ENCODE assay signal across 8 mouse cellular contexts in the genomic region with DNA sequence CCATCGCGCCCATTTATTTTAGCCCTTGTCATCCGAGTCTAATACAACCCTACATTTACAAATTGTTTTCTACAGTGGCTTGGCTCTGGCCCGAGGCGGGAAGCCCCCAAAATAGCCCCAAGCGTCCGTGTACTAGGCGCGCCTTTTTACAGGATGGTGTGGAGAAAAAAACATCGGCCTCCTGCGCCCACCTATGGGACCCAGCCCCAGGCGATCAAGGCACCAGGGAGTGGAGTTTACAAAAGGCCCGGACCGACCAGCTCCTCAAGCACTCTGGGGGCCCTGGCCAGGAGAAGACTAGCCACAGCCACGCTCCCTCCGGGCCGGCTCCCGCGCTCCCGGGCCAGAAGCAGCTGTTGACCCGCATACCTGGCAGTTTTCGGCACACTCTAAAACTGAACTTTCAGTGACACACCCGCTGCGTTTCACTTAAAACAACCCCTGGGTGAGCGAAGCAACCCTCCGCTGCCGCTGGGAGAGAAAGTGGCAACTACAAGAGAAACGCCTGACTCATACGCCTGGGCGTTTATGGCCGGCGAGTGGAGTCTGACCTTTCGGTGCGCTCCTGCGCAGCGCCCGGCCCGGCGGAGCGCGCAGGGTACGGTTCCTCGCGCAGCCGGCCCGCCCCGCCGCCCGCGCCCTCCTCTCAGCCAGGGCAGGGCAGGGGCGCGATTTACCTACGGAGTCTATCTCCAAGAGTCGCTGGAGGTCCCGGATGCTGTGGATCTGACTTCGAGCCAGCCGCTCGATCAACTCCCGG. TPM values are rescaled to one million over a fixed set of nuclear protein-coding genes. Genes with fewer than 3 reads are reported as not detected.
DNase-seq lines count a peak whose midpoint lies in the region; ATAC-seq and TF ChIP-seq lines count a peak whose summit lies in the region.

No protein-coding gene starts in this region.

- H3K27ac ChIP-seq in embryonic facial prominence, embryonic 15.5 days (replicated peaks), result peak overlapping the region; percentile 13; the same call in 1 of the 2 replicates
- no peak overlapping the region for H3K27ac ChIP-seq in hindbrain, embryonic 15.5 days (replicated peaks)
- no peak overlapping the region for H3K27ac ChIP-seq in liver, embryonic 14.5 days

- H3K4me2 ChIP-seq in embryonic facial prominence, embryonic 15.5 days (replicated peaks), result peak overlapping the region; percentile 93
- peak overlapping the region; percentile 95 for H3K4me2 ChIP-seq in hindbrain, embryonic 15.5 days
- peak overlapping the region; percentile 54 for H3K4me2 ChIP-seq in liver, embryonic 14.5 days (ENCODE audit: low read depth)

- no peaks in the 10 kb centered on the region for H3K9me3 ChIP-seq in embryonic facial prominence, embryonic 15.5 days (replicated peaks)
- no peaks in the 10 kb centered on the region for H3K9me3 ChIP-seq in hindbrain, embryonic 15.5 days
- H3K9me3 ChIP-seq in liver, embryonic 14.5 days (ENCODE audit: control insufficient read depth, low read length), result no peaks in the 10 kb centered on the region

- peaks cover 44% of the 10 kb centered on the region for H3K27me3 ChIP-seq in embryonic facial prominence, embryonic 15.5 days
- peaks cover 32% of the 10 kb centered on the region for H3K27me3 ChIP-seq in hindbrain, embryonic 15.5 days
- H3K27me3 ChIP-seq in liver, embryonic 14.5 days (ENCODE audit: control insufficient read depth, insufficient read depth, low read length), result peaks cover 67% of the 10 kb centered on the region

- no peak for TF ChIP-seq CTCF in liver, embryonic 14.5 days (IDR thresholded peaks at IDR 0.05; ENCODE audit: low read depth)

- peak overlapping the region; percentile 85 for H3K4me3 ChIP-seq in embryonic facial prominence, embryonic 15.5 days (replicated peaks)
- H3K4me3 ChIP-seq in hindbrain, embryonic 15.5 days, result peak overlapping the region; percentile 75
- peak overlapping the region in 1 of 2 experiments; percentile 26; a peak in 3 of 4 replicates for H3K4me3 ChIP-seq in liver, embryonic 14.5 days (ENCODE audit: insufficient read depth in 1 of 2, low read depth in 2 of 2, low read length in 2 of 2)

- peak; percentile 13 for DNase-seq in thymus, postnatal 4 days
- no peak for DNase-seq in thymus, postnatal 14 days
- DNase-seq in liver, embryonic 14.5 days (ENCODE audit: low read depth in 3 of 3, low spot score in 3 of 3), result no peak
- peak; percentile 57 for DNase-seq in skeletal muscle tissue, adult 2 months (ENCODE audit: low read depth, low spot score)
- DNase-seq in frontal cortex, postnatal 25 days (ENCODE audit: low spot score in 2 of 2), result no peak
- no peak for DNase-seq in ovary, adult 18-20 months (ENCODE audit: low spot score)

- TF ChIP-seq EP300 in liver, embryonic 14.5 days (IDR thresholded peaks at IDR 0.05; ENCODE audit: low read depth), result no peak

- 3% methylated on average over 59 of the region's 59 CpGs for WGBS in embryonic facial prominence, embryonic 15.5 days
- WGBS in hindbrain, embryonic 15.5 days, result 2% methylated on average over 59 of the region's 59 CpGs
- 3% methylated on average over 59 of the region's 59 CpGs for WGBS in liver, embryonic 14.5 days (ENCODE audit: insufficient replicate concordance)

- no peaks in the 10 kb centered on the region for H3K36me3 ChIP-seq in embryonic facial prominence, embryonic 15.5 days
- no peaks in the 10 kb centered on the region for H3K36me3 ChIP-seq in hindbrain, embryonic 15.5 days
- no peaks in the 10 kb centered on the region for H3K36me3 ChIP-seq in liver, embryonic 14.5 days (replicated peaks; ENCODE audit: control insufficient read depth, insufficient read depth, low read depth)

- no peak for ATAC-seq in embryonic facial prominence, embryonic 15.5 days (ENCODE audit: insufficient number of reproducible peaks, low FRiP score, low TSS enrichment, low read depth)
- ATAC-seq in hindbrain, embryonic 15.5 days (ENCODE audit: low FRiP score, low read depth), result no peak
- no peak for ATAC-seq in liver, embryonic 14.5 days (ENCODE audit: insufficient read depth)

- H3K4me1 ChIP-seq in embryonic facial prominence, embryonic 15.5 days, result peaks cover 77% of the 10 kb centered on the region
- H3K4me1 ChIP-seq in hindbrain, embryonic 15.5 days (replicated peaks), result peaks cover 63% of the 10 kb centered on the region
- H3K4me1 ChIP-seq in liver, embryonic 14.5 days (replicated peaks; ENCODE audit: control insufficient read depth in 2 of 2, insufficient read depth in 2 of 2, low read length in 1 of 2), result no peaks in the 10 kb centered on the region

- peak overlapping the region; percentile 72 for H3K9ac ChIP-seq in embryonic facial prominence, embryonic 15.5 days
- H3K9ac ChIP-seq in hindbrain, embryonic 15.5 days, result peak overlapping the region; percentile 87
- no peak overlapping the region for H3K9ac ChIP-seq in liver, embryonic 14.5 days (replicated peaks)

RNA-seq across cellular contexts. Expression of a gene that starts 4.4 kb away (rescaled TPM):
- 69.5 and 84.2 TPM in 2 replicates for polyA plus RNA-seq in embryonic facial prominence, embryonic 15.5 days (2015; fragmentation: Nextera tagmentation; extraction: Ambion mirVana)
- polyA plus RNA-seq in hindbrain, embryonic 15.5 days (2015; fragmentation: Nextera tagmentation; extraction: Ambion mirVana), result 23.5 and 24.8 TPM in 2 replicates
- 0.37 and 0.39 TPM in 2 replicates for polyA plus RNA-seq in liver, embryonic 14.5 days (2012; rRNA removed)
- 1.2 and 1.5 TPM in 2 replicates for polyA plus RNA-seq in liver, embryonic 14.5 days (2014; fragmentation: Nextera tagmentation; extraction: Ambion mirVana)

Comparison
In these comparisons a context has a peak if more than half of its experiments do, and no peak if none do; other contexts are left out.
1. DNase-seq: peak in thymus, postnatal 4 days (single experiment) and skeletal muscle tissue, adult 2 months (single experiment); none in thymus, postnatal 14 days (single experiment), liver, embryonic 14.5 days (0 of 3), frontal cortex, postnatal 25 days (0 of 2) and ovary, adult 18-20 months (single experiment).
2. Peak in every context shown above with its lines, with median percentiles within 50 percentile points of each other: H3K4me2 ChIP-seq.